ENCODE assay signal across 9 mouse cellular contexts in the genomic region with DNA sequence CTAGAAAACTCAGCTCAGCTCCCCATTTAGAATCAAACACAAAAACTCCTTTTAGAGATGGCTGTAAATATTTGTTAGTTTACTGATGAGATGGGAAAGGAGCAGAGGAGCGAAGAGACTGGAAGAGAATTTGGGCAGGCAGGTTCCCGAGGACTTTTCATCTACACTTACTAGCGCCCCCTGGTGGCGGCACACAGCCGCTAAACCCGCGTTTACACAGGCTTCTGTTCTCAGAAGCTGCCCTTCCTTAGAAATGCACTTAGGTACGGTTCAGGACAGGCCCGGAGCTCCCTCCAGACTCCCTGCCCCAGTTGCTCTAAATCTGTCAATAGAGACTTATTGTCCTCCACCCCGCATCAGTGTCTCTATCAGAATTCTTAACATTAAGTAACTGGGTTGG.
DNase-seq lines count a peak whose midpoint lies in the region; ATAC-seq lines count a peak whose summit lies in the region.
"Had no signal": no experiment of that assay in that cellular context is flagged by ENCODE, and none has a peak within 500 bp of the region (broad histone marks: within the 10 kb centered on the region; RNA-seq: fewer than 3 reads in every experiment).

No protein-coding gene starts in this region.

- no peaks in the 10 kb centered on the region for H3K36me3 ChIP-seq in forebrain, embryonic 15.5 days
- H3K36me3 ChIP-seq in hindbrain, embryonic 12.5 days = no peaks in the 10 kb centered on the region
- H3K36me3 ChIP-seq in midbrain, embryonic 10.5 days = no peaks in the 10 kb centered on the region
- H3K36me3 ChIP-seq: limb, embryonic 13.5 days had no signal

- no peak overlapping the region for H3K4me2 ChIP-seq in forebrain, embryonic 15.5 days (replicated peaks)
- H3K4me2 ChIP-seq in hindbrain, embryonic 12.5 days (replicated peaks) = no peak overlapping the region
- H3K4me2 ChIP-seq: limb, embryonic 13.5 days had no signal

- no peak overlapping the region for H3K4me3 ChIP-seq in forebrain, embryonic 15.5 days
- H3K4me3 ChIP-seq in hindbrain, embryonic 12.5 days = no peak overlapping the region
- H3K4me3 ChIP-seq in midbrain, embryonic 10.5 days = no peak overlapping the region
- H3K4me3 ChIP-seq: limb, embryonic 13.5 days had no signal

- no peaks in the 10 kb centered on the region for H3K27me3 ChIP-seq in forebrain, embryonic 15.5 days
- peaks cover 3% of the 10 kb centered on the region; the same call in 1 of the 2 replicates for H3K27me3 ChIP-seq in hindbrain, embryonic 12.5 days
- no peaks in the 10 kb centered on the region for H3K27me3 ChIP-seq in midbrain, embryonic 10.5 days (ENCODE audit: low read depth, poor library complexity, severe bottlenecking)
- H3K27me3 ChIP-seq: limb, embryonic 13.5 days had no signal

- no peak overlapping the region for H3K27ac ChIP-seq in forebrain, embryonic 15.5 days (replicated peaks)
- no peak overlapping the region for H3K27ac ChIP-seq in hindbrain, embryonic 12.5 days
- no peak overlapping the region for H3K27ac ChIP-seq in midbrain, embryonic 10.5 days (replicated peaks)
- H3K27ac ChIP-seq: limb, embryonic 13.5 days had no signal

- DNase-seq in MEL-GATA-1-ER (ENCODE audit: extremely low read depth, low read depth) = peak; percentile 51
- peak; percentile 29 for DNase-seq in c-Kit-positive CD71-negative TER-119-negative erythroid progenitor cells, embryonic 14.5 days (ENCODE audit: low read depth)
- DNase-seq in layer of hippocampus, postnatal 36 days = peak; percentile 65 to 80
- DNase-seq in midbrain, embryonic 10.5 days (ENCODE audit: low spot score) = peak; percentile 77
- peak; percentile 25 for DNase-seq in skeletal muscle tissue, adult 2 months (ENCODE audit: low read depth, low spot score)

- no peaks in the 10 kb centered on the region for H3K9me3 ChIP-seq in forebrain, embryonic 15.5 days
- no peaks in the 10 kb centered on the region for H3K9me3 ChIP-seq in hindbrain, embryonic 12.5 days (replicated peaks)
- H3K9me3 ChIP-seq in midbrain, embryonic 10.5 days (replicated peaks) = no peaks in the 10 kb centered on the region
- H3K9me3 ChIP-seq: limb, embryonic 13.5 days had no signal

- peak; percentile 68 for ATAC-seq in forebrain, embryonic 15.5 days (replicated peaks)
- ATAC-seq in hindbrain, embryonic 12.5 days (ENCODE audit: low FRiP score) = peak; percentile 50; the same call in 1 of the 2 replicates
- ATAC-seq in activated CD4-positive, CD25-positive, alpha-beta regulatory T cell, adult 4 months = no peak

- H3K9ac ChIP-seq in forebrain, embryonic 15.5 days (replicated peaks) = no peak overlapping the region
- no peak overlapping the region for H3K9ac ChIP-seq in hindbrain, embryonic 12.5 days
- H3K9ac ChIP-seq: limb, embryonic 13.5 days had no signal

- no peaks in the 10 kb centered on the region for H3K4me1 ChIP-seq in forebrain, embryonic 15.5 days
- no peaks in the 10 kb centered on the region for H3K4me1 ChIP-seq in hindbrain, embryonic 12.5 days
- no peaks in the 10 kb centered on the region for H3K4me1 ChIP-seq in midbrain, embryonic 10.5 days
- H3K4me1 ChIP-seq: limb, embryonic 13.5 days had no signal

- WGBS in forebrain, embryonic 15.5 days = 6% methylated on average over 10 of the region's 10 CpGs
- 7% methylated on average over 10 of the region's 10 CpGs for WGBS in hindbrain, embryonic 12.5 days
- 11% methylated on average over 10 of the region's 10 CpGs for WGBS in midbrain, embryonic 10.5 days

Comparison
In these comparisons a context has a peak if more than half of its experiments do, and no peak if none do; other contexts are left out.
1. DNase-seq: peak in every context shown above with its lines; median percentile 77 in midbrain, embryonic 10.5 days; 72 in layer of hippocampus, postnatal 36 days; 51 in MEL-GATA-1-ER; 29 in c-Kit-positive CD71-negative TER-119-negative erythroid progenitor cells, embryonic 14.5 days; 25 in skeletal muscle tissue, adult 2 months.